Mouse (Mus musculus) spleen, adult 2 months (tissue): ENCODE data around the gene Fuom.

Experiments
- CTCF ChIP-seq: fragments of 200-500 bp; IDR thresholded peaks from 2 replicates; pipeline ENCODE4 v1.5.1; 2011; ENCODE audit warnings: mild to moderate bottlenecking, inconsistent platforms; ENCODE audit not compliant: insufficient read depth, insufficient read length, insufficient replicate concordance; ENCODE audit errors: extremely low read depth
- POLR2A ChIP-seq: fragments of 200-500 bp; IDR thresholded peaks from 2 replicates; pipeline ENCODE4 v1.6.1; 2011; ENCODE audit warnings: low read depth, low read length, inconsistent platforms

DNA sequence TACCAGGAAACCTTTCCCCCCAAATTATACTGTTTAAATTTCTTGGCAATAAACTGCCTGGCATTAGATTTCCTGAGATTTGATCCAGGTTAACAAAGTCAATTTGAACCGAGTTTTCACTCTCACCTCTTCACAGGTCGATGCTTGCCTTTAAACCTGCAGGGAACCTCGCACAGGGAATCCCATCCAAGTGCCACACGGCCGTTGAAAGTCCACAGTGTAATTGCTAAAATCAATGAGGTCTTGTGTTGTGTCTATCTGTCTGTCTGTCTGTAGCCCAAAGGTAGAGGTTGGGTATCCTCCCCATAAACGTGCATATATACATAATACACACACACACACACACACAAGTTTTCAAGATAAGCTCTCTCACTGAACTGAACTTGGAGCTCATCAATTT lies 34.8 kb downstream of the Fuom start:
- TF ChIP-seq POLR2A (no peak), CTCF (no peak)
